Mouse (Mus musculus): ENCODE measurements around the gene Vwf.

Gene Vwf

DNA sequence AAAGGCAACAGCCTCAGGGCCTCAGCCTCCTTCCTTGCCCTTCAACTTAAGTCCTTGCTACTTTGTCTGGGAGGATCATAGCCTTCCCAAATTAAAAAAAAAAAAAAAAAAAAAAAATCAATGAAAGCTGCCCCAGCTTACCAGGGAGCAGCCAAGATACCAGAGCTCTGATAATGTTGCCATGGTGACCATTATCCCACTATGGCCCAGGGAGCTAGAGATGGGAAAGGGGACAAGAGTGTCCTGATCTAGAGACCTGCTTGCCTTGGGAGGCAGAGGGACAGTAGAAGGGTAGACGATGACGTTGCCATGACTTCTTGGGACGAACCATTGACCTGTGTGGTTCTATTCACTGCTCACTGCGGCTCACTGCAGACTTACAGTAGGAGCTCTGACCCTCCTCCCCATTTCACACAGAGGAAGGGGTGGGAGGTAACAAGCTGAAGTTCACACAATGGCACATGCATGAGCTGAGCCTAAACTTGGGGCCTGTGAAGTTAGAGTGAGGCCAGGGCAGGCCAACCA is 39.5 kb downstream of the Vwf start:
- no peak for DNase-seq (ENCODE audit: low read depth)

DNA sequence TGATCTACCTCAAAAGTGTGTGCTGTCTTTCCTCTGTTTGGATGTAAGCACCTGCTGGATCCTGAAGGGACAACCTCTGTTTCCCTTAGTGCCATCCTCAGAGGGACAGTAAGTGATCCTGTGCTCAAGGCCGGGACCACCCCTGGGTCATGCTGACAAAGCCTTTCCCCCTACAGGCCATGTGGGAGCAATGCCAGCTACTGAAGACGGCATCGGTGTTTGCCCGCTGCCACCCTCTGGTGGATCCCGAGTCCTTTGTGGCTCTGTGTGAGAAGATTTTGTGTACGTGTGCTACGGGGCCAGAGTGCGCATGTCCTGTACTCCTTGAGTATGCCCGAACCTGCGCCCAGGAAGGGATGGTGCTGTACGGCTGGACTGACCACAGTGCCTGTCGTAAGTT is 41.7 kb downstream of the Vwf start:
- DNase-seq (ENCODE audit: low read depth), result no peak

DNA sequence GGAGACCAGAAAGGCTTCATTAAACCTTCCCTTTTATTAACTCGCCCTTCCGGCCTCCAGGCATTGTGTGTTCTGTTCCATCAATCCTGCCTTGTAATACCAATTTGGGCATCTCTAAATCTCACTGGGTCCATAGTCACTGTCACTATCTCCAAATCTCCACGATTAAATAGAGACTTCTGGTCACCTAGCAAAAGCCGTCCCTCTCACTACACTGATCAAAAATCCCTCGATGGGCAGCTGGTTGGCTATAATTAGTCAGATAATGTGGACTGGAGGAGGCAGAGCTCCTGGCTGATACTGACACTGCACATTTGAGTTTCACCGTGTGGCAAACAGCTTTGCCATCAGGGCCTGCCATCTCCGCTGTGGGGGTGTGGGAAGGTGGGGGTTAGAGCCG is 42.5 kb downstream of the Vwf start:
- no peak for DNase-seq (ENCODE audit: low read depth)

DNA sequence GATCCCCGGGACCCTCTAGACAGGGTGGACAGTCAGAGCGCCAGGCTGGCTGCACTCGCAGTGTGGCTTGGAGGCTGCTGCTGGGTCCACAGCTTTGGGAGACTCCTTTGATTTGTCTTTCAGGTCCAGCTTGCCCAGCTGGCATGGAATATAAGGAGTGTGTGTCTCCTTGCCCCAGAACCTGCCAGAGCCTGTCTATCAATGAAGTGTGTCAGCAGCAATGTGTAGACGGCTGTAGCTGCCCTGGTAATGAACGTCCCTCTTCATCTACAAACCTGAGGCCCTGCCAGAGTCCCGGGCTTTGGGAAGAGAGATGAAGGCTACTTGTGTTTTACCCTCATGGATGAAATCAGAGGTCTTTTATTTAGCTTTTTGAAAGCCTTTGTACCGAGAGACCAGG is 43.5 kb downstream of the Vwf start:
- DNase-seq (ENCODE audit: low read depth), result no peak

DNA sequence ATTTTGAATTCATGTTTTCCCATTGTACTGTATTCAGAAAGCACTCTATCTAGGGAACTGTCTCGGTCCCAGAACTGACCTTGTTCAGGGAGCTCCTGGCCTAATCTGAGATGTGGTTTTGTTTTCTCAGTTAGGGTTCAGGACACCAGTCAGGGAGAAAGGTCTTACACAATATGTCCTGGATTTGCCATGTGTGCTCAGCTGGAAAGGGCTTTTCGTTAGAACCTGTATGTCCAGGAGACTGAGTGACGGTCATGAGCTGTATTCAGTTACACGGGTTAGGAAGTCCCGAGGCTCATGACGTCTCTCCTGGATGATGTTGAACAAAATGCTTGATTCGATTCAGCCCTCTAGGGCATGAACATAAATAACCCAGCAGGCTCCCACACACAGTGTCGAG is 43.9 kb downstream of the Vwf start:
- DNase-seq (ENCODE audit: low read depth), result no peak

DNA sequence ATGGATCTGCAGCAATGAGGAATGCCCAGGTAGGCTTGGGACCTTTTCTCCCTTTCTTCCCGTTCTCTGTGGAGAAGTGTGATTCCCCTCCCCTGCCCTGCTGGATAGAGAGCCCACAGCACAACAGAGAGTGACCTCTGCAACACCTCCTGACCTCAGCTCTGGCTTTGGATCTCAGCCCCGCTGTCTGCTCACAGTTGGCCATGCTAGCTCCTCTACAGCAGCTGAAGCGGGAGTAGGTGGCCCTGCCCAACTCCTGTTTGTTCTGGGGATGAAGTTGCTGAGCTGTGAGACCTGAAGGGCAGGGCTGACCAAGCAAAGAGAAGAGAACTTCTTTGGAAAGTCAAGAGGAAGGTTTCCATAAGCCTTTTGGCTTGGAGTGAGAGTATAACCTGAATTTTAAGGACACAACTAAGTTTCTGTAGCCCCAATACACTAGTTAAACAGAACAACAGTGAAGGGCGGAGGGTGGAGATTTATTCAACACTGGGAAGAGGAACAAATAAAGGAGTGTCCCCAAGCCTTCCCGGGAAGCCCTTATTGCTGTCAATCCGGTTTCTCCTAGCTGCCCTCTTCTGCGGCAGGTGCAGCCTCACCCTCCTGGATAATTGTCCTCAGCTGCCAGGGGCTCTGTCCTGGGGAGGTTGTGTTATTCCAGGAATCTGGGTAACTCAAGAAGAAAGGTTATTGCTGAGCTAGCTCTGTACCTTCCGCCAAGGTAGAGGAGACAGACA is 45.2 kb downstream of the Vwf start:
- no peak for DNase-seq (ENCODE audit: low read depth)

DNA sequence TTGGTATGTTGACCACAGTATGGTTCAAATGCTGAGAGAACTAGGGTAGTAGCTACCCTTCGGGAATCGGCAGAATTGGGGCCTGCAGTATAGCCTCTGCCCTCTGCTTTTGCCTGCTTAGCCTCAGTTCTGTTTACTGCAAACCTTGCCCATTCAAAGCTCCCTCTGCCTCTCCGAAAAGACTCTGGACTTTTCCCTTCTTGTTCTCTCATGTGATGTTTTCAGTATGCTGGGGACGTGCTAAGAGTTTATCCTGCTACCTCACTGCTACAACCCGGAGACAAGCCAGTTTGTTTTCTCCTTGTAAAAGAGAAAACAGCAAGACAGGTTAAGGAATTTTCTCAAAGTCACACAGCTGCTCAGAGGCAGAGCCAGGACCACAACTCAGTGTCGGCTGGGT is 46.0 kb downstream of the Vwf start:
- no peak for DNase-seq (ENCODE audit: low read depth)

DNA sequence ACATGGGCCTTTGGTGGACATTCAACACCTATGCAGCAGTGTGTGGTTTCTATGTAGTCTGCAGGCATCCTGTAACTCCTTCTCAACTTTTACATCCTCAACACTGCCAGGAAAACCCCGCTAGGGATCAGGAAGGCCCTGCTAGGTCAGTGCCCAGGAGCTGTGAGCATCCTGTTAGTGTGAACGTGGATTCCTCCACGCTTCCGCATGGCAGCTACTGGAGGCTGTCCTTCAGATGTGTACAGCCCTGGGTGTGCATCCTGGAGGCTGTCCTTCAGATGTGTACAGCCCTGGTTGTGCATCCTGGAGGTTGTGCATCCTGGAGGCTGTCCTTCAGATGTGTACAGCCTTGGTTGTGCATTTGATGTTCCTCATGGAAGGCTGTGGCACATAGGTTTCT is 47.7 kb downstream of the Vwf start:
- no peak for DNase-seq (ENCODE audit: low read depth)

DNA sequence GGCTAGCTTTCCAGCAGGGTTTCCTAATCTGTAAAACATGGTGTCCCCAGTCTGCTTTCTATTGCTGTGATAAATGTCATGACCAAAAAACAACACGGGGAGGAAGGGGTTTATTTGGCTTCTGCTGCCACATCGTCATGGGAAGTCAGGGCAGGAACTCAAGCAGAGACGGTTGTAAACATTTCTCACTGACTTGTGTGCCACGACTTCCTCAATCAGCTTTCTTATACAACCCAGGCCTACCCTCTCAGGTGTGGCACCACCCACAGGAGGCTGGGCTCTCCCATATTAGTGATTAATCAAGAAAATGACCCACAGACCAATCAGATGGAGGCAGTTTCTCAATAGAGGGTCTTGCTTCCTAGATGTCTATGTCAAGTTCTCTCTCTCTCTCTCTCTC is 48.3 kb downstream of the Vwf start:
- no peak for DNase-seq (ENCODE audit: low read depth)

DNA sequence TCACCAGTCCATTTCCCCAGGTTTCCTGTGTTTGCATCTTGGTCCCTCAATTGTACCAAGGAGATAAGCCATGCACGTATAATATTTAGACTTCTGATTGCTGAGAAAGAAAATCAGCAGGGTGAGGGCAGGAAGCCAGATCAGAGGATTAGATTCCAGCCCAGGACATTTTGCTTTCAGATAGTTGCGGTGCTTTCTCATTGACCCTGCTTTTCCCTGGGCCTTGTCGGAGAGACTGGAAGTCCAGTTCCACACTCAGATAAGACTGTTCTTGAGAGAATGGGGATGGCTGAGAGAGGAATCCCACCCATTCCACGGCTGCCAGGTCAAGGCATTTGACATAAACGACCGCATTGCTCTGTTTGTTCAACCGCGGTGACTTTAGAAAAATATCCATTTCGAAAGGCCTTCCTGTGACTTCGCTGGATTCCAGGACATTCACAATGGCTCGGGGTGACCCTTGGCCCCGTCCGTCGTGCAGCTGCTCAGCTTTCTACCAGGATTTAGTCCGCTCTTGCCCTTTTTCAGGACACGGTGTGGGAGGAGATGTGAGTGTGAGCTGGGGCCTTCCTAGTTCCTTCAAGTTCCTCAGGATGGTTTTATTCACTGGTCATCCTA is 50.2 kb downstream of the Vwf start:
- DNase-seq (ENCODE audit: low read depth), result no peak

DNA sequence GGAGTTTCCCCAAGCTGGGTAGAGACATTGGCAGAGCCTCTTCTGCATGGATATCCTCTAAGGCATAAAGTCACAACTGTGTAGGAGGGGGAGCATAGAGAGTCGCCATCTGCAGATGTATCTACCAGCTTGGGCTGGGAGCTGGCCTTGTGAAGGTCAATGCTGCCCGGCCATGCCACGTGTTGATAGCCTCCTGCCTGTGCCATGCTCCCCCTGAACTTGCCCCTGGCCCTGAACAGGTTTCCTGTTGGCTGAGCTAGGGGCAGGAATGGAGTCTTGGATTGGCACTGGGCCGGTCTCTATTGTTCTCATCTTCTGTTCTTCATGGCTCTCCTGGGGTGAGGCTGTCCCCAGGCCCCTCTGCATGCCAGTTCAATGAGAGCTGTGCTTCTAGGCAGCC is 51.1 kb downstream of the Vwf start:
- DNase-seq (ENCODE audit: low read depth), result no peak

DNA sequence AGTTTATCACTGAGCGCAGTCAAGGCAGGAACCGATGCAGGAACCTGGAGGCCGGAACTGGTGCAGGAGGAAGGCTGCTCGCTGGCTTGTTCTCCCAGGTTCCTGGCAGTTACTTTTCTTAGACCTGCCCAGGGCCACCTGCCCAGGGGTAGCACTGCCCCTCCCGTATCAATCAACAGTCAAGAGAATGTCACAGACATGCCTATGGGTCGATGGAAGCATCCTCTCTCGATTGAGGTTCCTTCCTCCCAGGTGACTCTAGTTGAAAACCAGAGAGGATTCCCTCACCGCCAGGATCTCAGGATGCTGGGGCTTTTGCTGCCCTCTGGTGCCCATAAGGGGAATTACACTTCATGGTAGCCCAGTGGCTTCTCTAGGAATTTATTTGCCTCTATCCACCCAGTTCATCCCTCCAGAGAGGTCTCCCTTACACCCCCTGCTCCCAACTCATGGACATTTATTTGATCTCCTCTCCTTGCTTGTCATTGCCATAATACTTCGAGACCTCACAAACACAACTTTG is 53.5 kb downstream of the Vwf start:
- peak; percentile 50 for DNase-seq (ENCODE audit: low read depth)

DNA sequence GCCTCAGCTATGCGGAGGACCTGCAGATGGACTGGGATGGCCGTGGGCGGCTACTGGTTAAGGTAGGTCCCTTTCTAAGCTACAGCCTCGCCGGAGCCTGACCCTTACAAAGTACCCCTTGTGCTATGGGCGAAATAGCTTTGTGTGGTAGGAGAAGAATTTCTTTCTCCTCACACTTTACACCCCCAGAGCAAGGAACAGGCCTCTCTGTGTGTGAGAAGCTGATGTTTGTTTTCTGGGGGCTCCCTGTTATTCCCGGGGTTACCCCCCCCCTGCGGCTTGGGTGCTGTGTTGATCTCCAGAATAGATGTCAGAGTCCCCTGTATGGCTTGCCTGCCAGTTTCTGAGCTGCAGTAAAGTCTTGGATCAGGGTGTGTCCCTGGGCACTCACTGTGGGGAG is 54.1 kb downstream of the Vwf start:
- no peak for DNase-seq (ENCODE audit: low read depth)

DNA sequence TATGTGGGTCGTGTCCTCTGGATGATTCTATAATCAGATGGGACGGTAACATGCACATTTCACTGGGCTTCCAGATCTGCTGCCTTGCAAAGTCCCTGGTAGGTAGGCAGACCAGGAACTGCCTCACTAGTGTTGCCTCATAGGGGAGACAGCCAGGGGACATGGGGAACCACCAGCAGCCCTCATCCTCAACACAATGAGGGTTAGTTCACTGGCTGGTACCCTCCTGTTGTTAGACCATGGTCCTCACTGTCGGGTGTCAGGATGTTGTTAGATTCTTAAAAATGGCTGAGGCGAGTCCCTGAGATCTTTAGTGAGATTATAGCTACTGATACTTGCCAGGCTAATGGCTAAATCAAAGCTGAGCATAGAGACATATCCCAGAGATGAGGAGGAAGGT is 54.6 kb downstream of the Vwf start:
- DNase-seq (ENCODE audit: low read depth), result no peak

DNA sequence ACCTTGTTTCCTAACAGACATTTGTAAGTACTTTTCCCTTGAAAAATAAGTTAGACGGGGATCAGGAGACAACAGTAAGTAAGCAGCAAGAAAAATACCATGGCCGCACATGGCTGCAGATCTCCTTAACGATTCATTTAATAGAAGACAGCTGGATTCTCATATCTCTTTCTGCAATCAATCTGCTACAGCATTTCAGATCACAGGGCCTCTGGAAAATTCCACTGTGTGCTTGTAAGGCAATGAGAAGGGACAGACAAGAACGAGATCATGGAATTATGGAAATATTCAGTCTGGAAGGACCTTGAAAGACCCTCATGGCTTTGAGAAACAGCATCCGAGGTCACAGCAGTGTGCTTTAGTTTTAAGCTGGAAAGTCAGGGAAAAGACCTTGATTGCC is 55.2 kb downstream of the Vwf start:
- DNase-seq (ENCODE audit: low read depth), result no peak

DNA sequence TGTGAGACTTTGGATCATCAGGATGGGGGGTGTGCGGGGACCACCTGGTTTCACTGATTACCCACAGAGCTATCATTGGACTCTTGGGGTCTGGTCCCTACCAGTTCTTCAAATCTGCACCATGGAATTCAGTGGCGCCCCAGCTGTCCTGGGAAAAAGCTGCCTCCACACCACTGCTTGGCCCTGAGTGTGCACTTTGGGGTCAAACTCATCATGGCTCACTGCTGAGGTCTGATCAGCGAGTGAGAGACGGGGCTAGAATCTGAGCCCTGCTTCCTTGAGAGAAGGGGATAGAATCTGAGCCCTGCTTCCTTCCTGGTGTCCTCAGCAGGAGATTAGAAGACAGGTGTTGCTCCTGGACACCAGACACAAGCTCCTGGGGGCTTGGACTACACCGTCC is 55.8 kb downstream of the Vwf start:
- DNase-seq (ENCODE audit: low read depth), result no peak

DNA sequence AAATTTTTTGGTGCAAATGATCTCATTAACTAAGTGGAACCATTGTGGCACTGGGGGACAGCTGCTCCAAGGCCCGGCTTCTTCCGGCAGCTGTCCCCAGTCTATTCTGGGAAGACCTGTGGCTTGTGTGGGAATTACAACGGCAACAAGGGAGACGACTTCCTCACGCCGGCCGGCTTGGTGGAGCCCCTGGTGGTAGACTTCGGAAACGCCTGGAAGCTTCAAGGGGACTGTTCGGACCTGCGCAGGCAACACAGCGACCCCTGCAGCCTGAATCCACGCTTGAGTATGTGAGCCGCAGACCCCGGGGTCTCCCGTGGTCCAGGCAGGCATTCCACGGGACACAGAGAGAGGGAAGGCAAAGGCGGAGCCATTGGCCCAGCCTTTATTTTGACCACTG is 56.7 kb downstream of the Vwf start:
- DNase-seq (ENCODE audit: low read depth), result peak; percentile 59

DNA sequence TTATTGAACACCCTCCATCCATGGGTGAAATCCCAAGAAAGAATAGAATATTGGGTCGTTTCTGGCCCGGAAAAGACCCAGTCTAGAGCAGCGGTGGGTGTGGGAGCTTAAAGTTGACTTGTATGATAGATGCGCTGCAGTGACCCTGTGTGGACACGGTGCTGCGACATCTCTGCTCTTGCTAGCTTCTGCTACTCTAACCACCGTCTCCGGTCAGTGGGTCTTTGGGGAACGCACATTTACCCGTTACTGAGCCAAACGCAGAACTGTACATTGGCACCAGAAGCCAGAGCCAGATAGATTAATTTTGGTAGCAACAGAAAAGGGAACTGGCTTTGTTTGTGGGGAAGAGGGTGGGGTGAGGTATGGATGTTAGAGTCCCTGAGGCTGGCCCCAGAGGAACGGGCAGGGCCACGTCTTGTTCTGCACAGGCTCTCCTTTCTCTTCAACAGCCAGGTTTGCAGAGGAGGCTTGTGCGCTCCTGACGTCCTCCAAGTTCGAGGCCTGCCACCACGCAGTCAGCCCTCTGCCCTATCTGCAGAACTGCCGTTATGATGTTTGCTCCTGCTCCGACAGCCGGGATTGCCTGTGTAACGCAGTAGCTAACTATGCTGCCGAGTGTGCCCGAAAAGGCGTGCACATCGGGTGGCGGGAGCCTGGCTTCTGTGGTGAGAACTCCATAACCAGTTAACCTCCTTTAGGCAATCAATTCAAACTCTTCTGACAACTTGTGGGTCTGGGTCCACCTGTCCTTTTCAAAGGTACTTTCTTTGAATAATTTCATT is 57.3 kb downstream of the Vwf start:
- no peak for DNase-seq (ENCODE audit: low read depth)

DNA sequence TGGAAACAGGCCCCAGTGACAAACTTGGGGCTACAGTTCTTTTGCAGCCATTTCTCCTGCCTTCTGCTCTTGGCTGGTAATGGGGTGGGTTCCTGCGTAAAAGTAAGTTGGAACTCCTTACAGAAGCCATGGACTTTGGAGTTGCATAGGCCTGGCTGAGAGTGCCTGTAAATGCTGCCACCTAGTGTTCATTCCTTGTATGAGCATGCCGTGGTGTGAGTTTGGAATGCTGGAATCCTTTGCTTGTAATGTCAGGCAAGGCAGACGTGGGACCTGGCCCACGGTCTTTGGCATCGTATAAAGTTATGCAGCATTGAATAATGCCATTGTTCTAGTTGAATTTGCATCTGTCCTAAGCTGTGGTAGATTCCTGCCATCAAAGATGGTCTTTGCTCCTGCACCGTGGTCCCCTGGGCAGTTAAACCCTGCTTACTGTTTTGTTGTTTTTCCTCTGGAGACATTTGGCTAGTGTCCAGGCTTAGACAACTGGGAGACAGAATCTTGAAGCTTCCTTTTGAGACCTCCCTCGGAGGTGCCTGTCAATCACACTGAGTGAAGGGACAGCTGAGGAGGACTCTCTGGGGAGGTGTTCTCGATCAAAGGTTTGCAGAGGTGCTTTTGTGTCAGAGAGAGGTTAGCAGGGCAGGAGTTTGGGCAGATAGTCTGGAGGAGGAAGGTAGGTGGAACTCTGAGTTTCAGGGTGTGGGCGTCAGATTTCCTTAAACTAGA is 58.1 kb downstream of the Vwf start:
- peak; percentile 50 for DNase-seq (ENCODE audit: low read depth)

DNA sequence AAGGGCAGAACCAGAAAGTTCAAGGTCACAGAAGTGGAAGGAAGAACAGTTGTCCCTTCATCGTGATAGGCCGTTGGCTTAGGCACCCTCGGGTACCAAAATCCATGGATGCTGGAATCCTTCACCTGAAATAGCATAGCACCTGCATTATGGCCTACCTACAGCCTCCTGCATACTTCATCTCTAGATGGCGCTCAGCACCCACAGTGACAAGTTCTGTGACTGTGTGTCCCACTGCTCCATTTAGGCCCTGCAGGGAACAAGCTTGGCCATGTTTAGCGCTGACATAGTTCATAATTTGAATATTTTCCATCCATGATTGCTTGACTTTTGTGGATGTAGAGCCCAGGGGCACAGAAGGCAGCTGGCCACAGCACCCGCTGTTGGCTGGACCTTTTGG is 62.5 kb downstream of the Vwf start:
- DNase-seq (ENCODE audit: low read depth), result no peak

DNA sequence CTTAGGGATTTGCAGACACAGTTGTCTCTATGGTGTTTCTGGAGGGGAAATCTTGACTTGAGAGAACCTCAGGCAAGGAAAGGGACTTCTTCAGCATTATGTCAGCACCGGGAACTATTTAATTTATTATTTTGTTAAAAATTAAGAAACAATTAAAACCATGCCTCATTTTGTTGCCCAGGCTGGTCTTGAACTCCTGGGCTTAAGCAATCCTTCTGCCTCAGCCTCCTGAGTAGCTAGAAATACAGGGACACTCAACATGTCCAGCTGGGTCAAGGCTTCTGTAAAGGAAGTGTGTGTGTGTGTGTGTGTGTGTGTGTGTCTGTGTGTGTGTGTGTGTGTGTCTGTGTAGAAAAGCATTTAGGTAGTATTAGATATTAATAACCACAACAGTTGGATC is 71.3 kb downstream of the Vwf start:
- no peak for DNase-seq (ENCODE audit: low read depth)

DNA sequence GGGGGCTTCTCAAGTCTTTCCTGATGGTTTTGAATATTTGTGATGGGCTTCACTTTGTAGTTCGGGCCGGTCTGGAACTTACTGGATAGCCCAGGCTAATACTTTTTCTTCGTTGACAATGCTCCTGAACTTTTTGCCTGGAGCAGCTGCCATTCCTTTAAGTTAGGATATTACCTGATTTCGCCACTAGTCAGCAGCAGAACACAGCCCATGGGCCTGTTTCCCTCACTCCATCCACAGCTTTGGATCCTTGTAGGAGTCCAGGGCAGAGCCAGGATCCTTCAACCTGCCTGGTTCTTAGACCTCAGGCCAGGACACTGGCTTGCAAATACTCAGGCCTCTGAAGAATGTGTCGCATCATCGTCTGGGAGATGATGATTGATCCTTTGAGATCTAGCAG is 74.2 kb downstream of the Vwf start:
- no peak for DNase-seq (ENCODE audit: low read depth)

Data from c-Kit-positive CD71-positive TER-119-negative erythroid progenitor cells, embryonic 14.5 days (primary cell).